Mouse (Mus musculus) WW6 (cell line): ENCODE measurements around the gene Rrbp1.

ENCODE experiments used
- DNase-seq: peaks from one replicate; pipeline ENCODE4 v3.0.0-alpha.2; 2013; ENCODE audit warnings: low read depth, low spot score

The Rrbp1 gene

GRCm38 (mm10) chr2:143955746-143956145 is 55.3 kb downstream of the Rrbp1 start:
- DNase-seq = no peak

GRCm38 (mm10) chr2:143955004-143955403 is 56.1 kb downstream of the Rrbp1 start:
- DNase-seq = no peak

DNA sequence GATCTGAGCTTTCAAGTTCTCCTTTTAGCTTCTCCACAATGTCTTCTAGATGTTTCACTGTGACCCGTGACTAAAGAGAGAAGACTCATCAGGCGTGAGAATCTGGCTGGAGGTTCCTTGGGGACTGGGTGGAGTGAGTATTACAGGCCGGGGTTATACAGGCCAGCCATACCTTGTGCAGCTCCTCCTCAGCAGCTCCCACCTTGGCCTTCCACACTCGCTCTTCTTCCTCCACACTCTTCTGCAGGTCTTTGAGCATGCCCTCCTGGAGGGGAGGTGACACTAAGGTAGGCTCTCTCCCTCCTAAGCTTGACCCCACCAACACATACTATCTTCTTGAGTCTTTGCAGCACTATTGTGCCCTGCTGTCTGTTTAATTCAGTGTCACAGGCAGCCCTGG is 57.1 kb downstream of the Rrbp1 start:
- no peak for DNase-seq

- DNase-seq = no peak
Measured at GRCm38 (mm10) chr2:143951546-143952315, 59.3 kb downstream of the Rrbp1 start.

- no peak for DNase-seq
Measured at GRCm38 (mm10) chr2:143951028-143951420, 60.0 kb downstream of the Rrbp1 start.

GRCm38 (mm10) chr2:143950290-143951027 is 60.6 kb downstream of the Rrbp1 start:
- DNase-seq = no peak

DNA sequence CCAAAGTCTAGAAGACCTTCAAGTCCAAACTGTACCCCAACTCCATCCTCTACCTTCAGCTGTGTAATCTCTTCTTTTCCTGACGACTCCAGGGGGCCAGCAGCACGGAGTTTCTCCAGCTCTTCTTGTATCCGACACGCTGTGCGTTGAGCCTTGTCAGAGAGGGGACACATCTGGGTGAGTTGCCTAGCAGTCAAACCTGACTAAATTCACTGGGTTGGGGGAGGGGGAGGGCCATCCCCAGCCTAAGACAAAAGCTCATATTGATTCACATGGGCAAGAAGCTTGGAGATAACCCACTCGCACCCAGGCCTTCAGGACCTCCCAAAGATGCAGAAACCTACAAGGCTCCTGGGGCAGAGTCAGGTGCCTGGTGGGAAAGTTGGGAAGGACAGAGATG is 61.8 kb downstream of the Rrbp1 start:
- no peak for DNase-seq

DNA sequence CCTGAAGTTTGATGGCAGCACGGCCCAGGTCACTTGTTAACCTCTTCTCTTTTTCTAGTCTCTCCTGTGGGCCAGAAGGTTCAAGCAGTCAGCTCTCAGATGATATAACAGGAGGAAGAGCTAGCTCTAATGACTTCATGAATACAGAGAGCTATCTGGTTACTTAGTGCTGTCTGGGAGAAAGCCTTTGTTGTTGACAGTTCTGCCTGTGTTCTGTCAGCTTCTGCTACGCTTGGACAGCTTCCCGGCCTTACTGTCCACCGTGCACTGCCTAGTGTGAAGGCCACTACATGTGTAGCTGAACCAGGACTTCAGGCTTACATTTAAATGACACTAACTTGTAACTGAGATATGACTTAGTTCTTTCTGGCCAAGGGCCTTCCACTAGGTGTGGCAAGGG is 62.6 kb downstream of the Rrbp1 start:
- DNase-seq = no peak

GRCm38 (mm10) chr2:143947981-143948380 is 63.1 kb downstream of the Rrbp1 start:
- no peak for DNase-seq

- no peak for DNase-seq
Measured at GRCm38 (mm10) chr2:143946399-143946798, 64.7 kb downstream of the Rrbp1 start.

DNA sequence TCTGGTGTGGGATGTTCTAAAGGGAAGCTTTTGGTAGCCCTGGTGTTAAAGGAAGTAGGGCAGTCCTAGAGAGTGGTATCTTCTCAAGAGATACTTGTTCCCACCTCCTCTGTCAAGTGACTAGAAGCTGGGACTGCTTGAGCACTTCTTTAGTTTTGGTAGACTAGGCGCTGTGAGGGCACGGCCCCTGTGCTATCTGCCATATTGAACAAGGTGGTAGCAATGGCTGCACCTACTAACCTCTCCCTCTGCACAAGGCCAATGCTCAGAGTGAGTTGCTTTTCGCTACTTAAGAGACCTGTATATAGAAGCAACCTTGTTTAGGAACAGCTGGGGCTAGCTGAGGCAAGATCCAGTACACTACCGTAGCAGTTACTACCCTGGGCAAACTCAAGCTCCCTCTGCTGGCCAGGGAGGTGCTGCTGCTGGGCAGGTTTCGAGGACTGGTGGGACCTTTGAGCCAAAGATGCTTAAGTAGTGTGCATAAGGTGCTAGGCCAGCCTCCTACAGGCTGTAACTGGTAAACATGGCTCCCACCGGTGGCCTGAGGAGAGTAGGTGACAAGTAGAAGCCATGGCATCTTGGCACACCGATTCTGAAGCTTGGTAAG is 65.5 kb downstream of the Rrbp1 start:
- no peak for DNase-seq

GRCm38 (mm10) chr2:143944796-143945195 is 66.3 kb downstream of the Rrbp1 start:
- DNase-seq = no peak

DNA sequence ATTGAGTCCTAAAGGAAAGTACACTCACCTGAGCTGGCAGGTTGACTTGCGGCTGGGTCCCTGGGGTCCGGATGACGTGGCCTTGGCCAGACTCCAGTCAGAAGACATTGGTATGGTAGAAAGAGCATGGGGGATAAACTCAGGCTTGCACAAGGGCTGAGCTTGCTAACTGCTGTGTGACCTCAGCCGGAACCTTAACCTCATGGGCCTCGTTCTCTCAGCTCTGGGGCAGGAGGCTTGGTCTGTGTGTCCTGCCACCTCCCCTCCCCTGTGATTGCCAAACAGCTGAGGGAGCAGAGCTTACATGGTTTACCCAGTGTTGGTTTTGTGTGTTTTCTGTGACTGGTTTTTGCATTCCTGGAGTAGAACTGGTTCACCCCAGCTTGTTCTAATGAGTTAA is 70.7 kb downstream of the Rrbp1 start:
- no peak for DNase-seq

DNA sequence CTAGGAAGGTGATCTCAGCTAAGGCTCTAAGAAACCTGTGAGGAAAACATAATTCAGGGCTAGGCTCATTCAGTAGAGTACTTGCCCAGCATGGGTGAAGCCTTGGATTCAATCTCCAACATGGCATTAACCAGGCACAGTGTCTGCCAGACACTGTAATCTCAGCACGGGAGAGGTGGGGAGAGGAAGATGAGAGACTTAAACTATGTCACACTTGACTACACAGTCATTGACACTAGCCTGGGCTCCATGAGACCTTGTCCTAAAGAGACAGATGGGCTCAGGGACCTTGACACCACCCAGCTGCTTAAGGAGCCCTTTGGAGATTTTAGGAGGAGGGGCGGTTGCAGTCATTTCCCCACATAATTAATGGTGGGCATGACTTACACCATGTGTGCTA is 73.2 kb downstream of the Rrbp1 start:
- no peak for DNase-seq

- no peak for DNase-seq
Measured at GRCm38 (mm10) chr2:143934439-143934838, 76.6 kb downstream of the Rrbp1 start.

- no peak for DNase-seq
Measured at GRCm38 (mm10) chr2:143933516-143933915, 77.5 kb downstream of the Rrbp1 start.

DNA sequence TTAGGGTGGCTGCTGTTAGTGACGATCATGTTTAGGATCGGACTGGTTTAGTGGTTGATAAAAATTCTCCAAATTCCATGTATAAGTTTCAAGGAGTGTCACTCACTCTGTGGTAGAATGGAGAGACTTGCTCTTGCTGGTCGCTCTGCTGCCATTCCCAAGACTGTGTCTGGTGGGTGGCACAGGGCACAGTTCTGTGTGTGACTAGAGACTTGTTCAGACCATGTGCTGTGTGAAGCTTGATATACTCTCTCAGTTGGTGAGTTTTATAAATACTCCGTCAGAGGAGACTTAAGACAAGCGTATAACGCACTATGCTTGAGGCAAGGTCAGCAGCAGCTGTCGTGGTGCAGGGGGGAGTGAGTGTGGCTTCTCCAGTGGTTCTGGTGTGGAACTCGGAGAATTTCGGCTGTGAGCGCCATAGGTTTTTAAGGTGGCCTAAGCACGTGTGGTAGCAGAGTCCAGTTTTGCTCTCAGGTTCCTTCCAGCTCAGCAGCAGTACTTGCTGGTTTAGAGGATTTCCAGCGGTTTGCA is 78.7 kb downstream of the Rrbp1 start:
- DNase-seq = no peak

- no peak for DNase-seq
Measured at GRCm38 (mm10) chr2:143929607-143930311, 81.3 kb downstream of the Rrbp1 start.

- no peak for DNase-seq
Measured at GRCm38 (mm10) chr2:143925826-143926225, 85.2 kb downstream of the Rrbp1 start.

DNA sequence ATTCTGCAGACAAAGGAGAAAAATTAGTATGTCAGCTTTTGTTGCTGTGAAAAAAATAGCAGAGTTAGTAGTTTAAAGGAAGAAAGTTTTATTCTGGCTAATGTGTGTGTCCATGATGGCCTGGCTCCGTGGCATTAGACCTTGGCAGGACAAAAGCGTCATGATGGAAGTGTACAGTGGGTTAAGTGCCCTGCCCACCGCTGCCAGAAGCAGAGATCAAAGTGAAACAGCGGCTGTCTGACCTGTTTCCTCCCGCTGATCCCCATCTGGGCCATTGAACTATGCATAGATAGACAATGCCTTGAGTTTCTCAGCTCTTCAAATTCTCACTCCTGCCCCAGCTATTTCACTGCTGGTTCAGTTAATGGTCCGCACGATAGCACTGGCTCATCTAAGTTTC is 87.0 kb downstream of the Rrbp1 start:
- no peak for DNase-seq

DNA sequence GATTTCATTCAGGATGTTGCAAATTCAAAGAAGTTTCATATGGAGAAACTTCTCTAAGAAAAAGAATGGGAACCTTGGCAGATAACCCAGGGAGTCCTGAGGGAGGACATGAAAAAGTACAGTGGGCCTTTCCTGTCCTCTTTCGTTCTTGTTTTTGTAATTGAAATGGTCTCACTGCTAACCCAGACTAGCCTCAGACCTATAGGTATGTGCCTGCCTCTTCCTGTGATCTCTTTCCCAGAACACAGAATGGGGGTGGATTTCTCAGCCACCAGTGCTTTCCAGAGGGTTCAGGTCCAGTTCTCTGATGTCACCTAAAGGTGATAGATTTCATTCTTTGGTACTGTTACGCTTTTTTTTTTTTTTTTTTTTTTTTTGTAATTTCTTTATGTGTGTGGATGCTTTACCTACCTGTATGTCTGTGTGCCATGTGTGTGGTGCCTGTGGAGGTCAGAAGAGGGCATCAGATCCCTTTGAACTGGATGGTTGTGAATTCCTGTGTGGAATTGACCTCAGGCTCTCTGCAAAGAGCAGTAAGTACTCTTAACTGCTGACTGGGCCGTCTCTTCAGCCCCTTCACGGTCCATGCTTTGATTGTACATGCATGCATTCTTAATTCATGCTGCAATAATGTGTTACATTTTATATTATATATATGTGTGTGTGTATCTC is 92.1 kb downstream of the Rrbp1 start:
- DNase-seq = no peak
